Mouse (Mus musculus) stomach, embryonic 16.5 days (tissue): Measurements from ENCODE around the gene Rit1. TPM values are rescaled to one million over a fixed set of nuclear protein-coding genes. Genes with fewer than 3 reads are reported as not detected.
"Not testable (repeated sequence)": the region's sequence is repeated elsewhere in the genome, so short reads cannot be mapped to it uniquely, and the experiment has no call there.

Experiments
- ATAC-seq: fragments of 200-750 bp; cut with Nextera tagmentation; 2 replicates; pipeline ENCODE4 v1.8.0; 2017; ENCODE audit warnings: moderate number of reproducible peaks, moderate TSS enrichment; ENCODE audit not compliant: insufficient read depth, low FRiP score
- H3K27ac ChIP-seq: fragments of 300-500 bp; sonication (generic); 2 replicates; pipeline ENCODE4 v1.5.1; 2014; ENCODE audit warnings: low read length
- H3K27me3 ChIP-seq: fragments of 300-500 bp; sonication (generic); 2 replicates; pipeline ENCODE4 v1.6.1; 2014; ENCODE audit warnings: low read length, control low read depth, mixed read lengths; ENCODE audit not compliant: control insufficient read depth, insufficient read depth
- H3K36me3 ChIP-seq: fragments of 300-500 bp; sonication (generic); 2 replicates; pipeline ENCODE4 v1.6.1; 2014; ENCODE audit warnings: low read length; ENCODE audit not compliant: control insufficient read depth, insufficient read depth
- H3K4me1 ChIP-seq: fragments of 300-500 bp; sonication (generic); 2 replicates; pipeline ENCODE4 v1.6.1; 2014; ENCODE audit warnings: low read length, control low read depth, mixed read lengths; ENCODE audit not compliant: control insufficient read depth, insufficient read depth
- H3K4me2 ChIP-seq: fragments of 300-500 bp; sonication (generic); 2 replicates; pipeline ENCODE4 v1.6.1; 2014; ENCODE audit warnings: low read depth, low read length, mixed read lengths
- H3K4me3 ChIP-seq: fragments of 300-500 bp; sonication (generic); replicated peaks from 2 replicates; pipeline ENCODE4 v1.5.1; 2014; ENCODE audit warnings: mild to moderate bottlenecking, low read length
- H3K9ac ChIP-seq: fragments of 300-500 bp; sonication (generic); 2 replicates; pipeline ENCODE4 v1.6.1; 2014; ENCODE audit warnings: low read length
- H3K9me3 ChIP-seq: fragments of 300-500 bp; sonication (generic); replicated peaks from 2 replicates; pipeline ENCODE4 v1.6.1; 2016; ENCODE audit warnings: low read length, control low read depth; ENCODE audit not compliant: control insufficient read depth
- WGBS: fragments of 180-500 bp; shearing (Covaris S2); extraction: QIAGEN DNeasy Blood & Tissue Kit; methylation state at CpG from one replicate; pipeline ENCODE4 v1.1.7; 2014; 5-methylcytosine and 5-hydroxymethylcytosine counted together
- polyA plus RNA-seq: library from polyadenylated mRNA; unstranded; fragments of >200 nt; fragmentation: Nextera tagmentation; extraction: Ambion mirVana; gene quantifications from 2 replicates; pipeline ENCODE4 v1.2.1, GENCODE M21; 2015

Rit1 gene
- polyA plus RNA-seq, 1 experiment from 2014 or later, result 64.4 TPM

- Histone ChIP-seq H3K36me3 (peaks cover 16% of the 10 kb centered on the region; the same call in 1 of the 2 replicates), H3K9me3 (no peaks in the 10 kb centered on the region), H3K9ac (no peak overlapping the region), H3K27me3 (no peaks in the 10 kb centered on the region), H3K4me3 (no peak overlapping the region), H3K4me1 (peaks cover 19% of the 10 kb centered on the region), H3K4me2 (no peak overlapping the region), H3K27ac (no peak overlapping the region)
- WGBS, result 81% methylated on average over 5 of the region's 5 CpGs
- ATAC-seq, result no peak
Measured at GRCm38 (mm10) chr3:88689079-88689478, 27.6 kb upstream of the Rit1 start.

GRCm38 (mm10) chr3:88695545-88695944 lies 21.1 kb upstream of the Rit1 start:
- Histone ChIP-seq H3K27ac (no peak overlapping the region), H3K9ac (no peak overlapping the region), H3K4me2 (no peak overlapping the region), H3K36me3 (peaks cover 38% of the 10 kb centered on the region), H3K4me1 (no peaks in the 10 kb centered on the region), H3K4me3 (no peak overlapping the region), H3K9me3 (no peaks in the 10 kb centered on the region), H3K27me3 (no peaks in the 10 kb centered on the region)
- no peak for ATAC-seq

GRCm38 (mm10) chr3:88698051-88698450 lies 18.6 kb upstream of the Rit1 start:
- 85% methylated on average over 1 of the region's 1 CpGs for WGBS
- Histone ChIP-seq H3K9ac (no peak overlapping the region), H3K4me2 (no peak overlapping the region), H3K4me3 (no peak overlapping the region), H3K4me1 (no peaks in the 10 kb centered on the region), H3K36me3 (peaks cover 34% of the 10 kb centered on the region), H3K9me3 (no peaks in the 10 kb centered on the region), H3K27me3 (no peaks in the 10 kb centered on the region), H3K27ac (no peak overlapping the region)
- ATAC-seq, result no peak

GRCm38 (mm10) chr3:88698834-88699233 lies 17.8 kb upstream of the Rit1 start:
- H3K4me1 ChIP-seq, result no peaks in the 10 kb centered on the region
- no peak overlapping the region for H3K27ac ChIP-seq
- no peak overlapping the region for H3K9ac ChIP-seq
- no peak overlapping the region for H3K4me2 ChIP-seq
- H3K4me3 ChIP-seq, result no peak overlapping the region
- H3K9me3 ChIP-seq, result no peaks in the 10 kb centered on the region
- ATAC-seq, result no peak
- no peaks in the 10 kb centered on the region for H3K27me3 ChIP-seq
- 83% methylated on average over 6 of the region's 6 CpGs for WGBS
- peaks cover 31% of the 10 kb centered on the region for H3K36me3 ChIP-seq

GRCm38 (mm10) chr3:88700247-88700646 lies 16.4 kb upstream of the Rit1 start:
- ATAC-seq, result no peak
- H3K9me3 ChIP-seq, result no peaks in the 10 kb centered on the region
- H3K27ac ChIP-seq, result no peak overlapping the region
- no peaks in the 10 kb centered on the region for H3K27me3 ChIP-seq
- WGBS, result 95% methylated on average over 3 of the region's 3 CpGs
- no peak overlapping the region for H3K4me2 ChIP-seq
- no peak overlapping the region for H3K4me3 ChIP-seq
- H3K9ac ChIP-seq, result no peak overlapping the region
- H3K36me3 ChIP-seq, result peaks cover 36% of the 10 kb centered on the region
- no peaks in the 10 kb centered on the region for H3K4me1 ChIP-seq

GRCm38 (mm10) chr3:88701222-88701621 lies 15.4 kb upstream of the Rit1 start:
- Histone ChIP-seq H3K4me3 (no peak overlapping the region), H3K4me2 (no peak overlapping the region), H3K4me1 (no peaks in the 10 kb centered on the region), H3K27me3 (no peaks in the 10 kb centered on the region), H3K9ac (no peak overlapping the region), H3K27ac (no peak overlapping the region), H3K36me3 (peaks cover 34% of the 10 kb centered on the region), H3K9me3 (no peaks in the 10 kb centered on the region)
- WGBS, result 58% methylated on average over 3 of the region's 3 CpGs
- ATAC-seq, result no peak

- Histone ChIP-seq H3K4me2 (no peak overlapping the region), H3K36me3 (peaks cover 21% of the 10 kb centered on the region), H3K27me3 (no peaks in the 10 kb centered on the region), H3K4me3 (no peak overlapping the region), H3K4me1 (peaks cover 9% of the 10 kb centered on the region), H3K9ac (no peak overlapping the region), H3K9me3 (no peaks in the 10 kb centered on the region), H3K27ac (no peak overlapping the region)
- ATAC-seq, result no peak
- 93% methylated on average over 4 of the region's 4 CpGs for WGBS
Measured at GRCm38 (mm10) chr3:88713709-88714108, 2.9 kb upstream of the Rit1 start.

GRCm38 (mm10) chr3:88714725-88715124 lies 1.9 kb upstream of the Rit1 start:
- ATAC-seq, result no peak
- Histone ChIP-seq H3K4me2 (no peak overlapping the region), H3K9me3 (no peaks in the 10 kb centered on the region), H3K9ac (no peak overlapping the region), H3K27ac (no peak overlapping the region), H3K36me3 (peaks cover 14% of the 10 kb centered on the region), H3K4me3 (no peak overlapping the region), H3K27me3 (no peaks in the 10 kb centered on the region), H3K4me1 (peaks cover 18% of the 10 kb centered on the region)
- 65% methylated on average over 2 of the region's 2 CpGs for WGBS

GRCm38 (mm10) chr3:88715716-88716115 lies 922 bp upstream of the Rit1 start:
- not testable (repeated sequence) for H3K27ac ChIP-seq, H3K4me3 ChIP-seq, H3K9ac ChIP-seq, H3K27me3 ChIP-seq, ATAC-seq, H3K36me3 ChIP-seq, H3K9me3 ChIP-seq, H3K4me2 ChIP-seq
- H3K4me1 ChIP-seq, result peaks cover 18% of the 10 kb centered on the region
- WGBS, result 91% methylated on average over 5 of the region's 5 CpGs
